Mouse (Mus musculus): ENCODE results near the gene Cnn1. TPM values are rescaled to one million over a fixed set of nuclear protein-coding genes. Genes with fewer than 3 reads are reported as not detected.

Gene Cnn1
- total RNA-seq (2014; rRNA removed) (0.40 and 0.52 TPM in 2 replicates), polyA plus RNA-seq (2015; fragmentation: Nextera tagmentation; extraction: Ambion mirVana) (0.66 and 1.1 TPM in 2 replicates)

DNA sequence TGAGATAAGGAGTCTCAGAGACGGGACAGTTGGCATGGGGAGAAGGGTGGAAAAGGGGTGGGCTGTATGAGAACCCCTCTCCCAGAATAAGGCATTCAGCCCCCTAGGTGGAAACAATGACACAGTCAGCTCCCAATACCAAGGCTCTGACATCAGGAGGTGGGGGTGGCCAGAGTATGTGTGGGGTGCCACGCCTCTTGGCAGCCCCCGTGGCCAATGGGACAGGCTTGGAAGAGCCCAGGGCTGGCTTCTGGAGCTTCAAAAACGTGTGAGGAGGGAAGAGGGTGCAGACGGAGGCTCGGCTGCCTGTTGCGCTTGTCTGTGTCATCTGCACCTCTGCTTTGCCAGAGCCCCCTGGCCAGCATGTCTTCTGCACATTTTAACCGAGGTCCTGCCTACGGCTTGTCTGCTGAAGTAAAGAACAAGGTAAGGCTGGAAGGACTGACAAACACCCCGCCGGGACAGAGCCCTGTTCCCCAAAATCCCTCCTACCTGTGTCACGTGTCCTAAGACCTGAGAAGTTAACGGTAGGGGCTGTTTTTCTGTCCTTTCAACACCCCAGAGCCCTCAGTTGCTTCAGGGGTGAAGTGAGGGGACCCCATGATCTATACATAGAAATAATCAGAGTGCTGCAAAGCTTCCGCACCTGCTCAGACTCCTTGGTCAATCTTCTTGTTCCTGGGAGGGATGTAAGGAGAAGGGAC lies at the start of gene Cnn1:
Gene Cnn1, plus strand, starts transcription at position 224 of the 704 bp plus-strand sequence.
- Histone ChIP-seq H3K27me3 (ENCODE audit: insufficient read depth, low read length) (peaks cover 13% of the 10 kb centered on the region), H3K9me3 (ENCODE audit: low read length) (no peaks in the 10 kb centered on the region), H3K4me2 (ENCODE audit: low read depth, low read length) (no peak within 1 kb of the TSS), H3K4me1 (ENCODE audit: insufficient read depth, low read length) (peaks cover 2% of the 10 kb centered on the region; the same call in 1 of the 2 replicates), H3K4me3 (ENCODE audit: low read length) (no peak within 1 kb of the TSS), H3K36me3 (ENCODE audit: insufficient read depth, low read length) (no peaks in the 10 kb centered on the region), H3K27ac (no peak within 1 kb of the TSS), H3K9ac (replicated peaks; ENCODE audit: low read length) (no peak within 1 kb of the TSS)
- TF ChIP-seq CTCF (IDR thresholded peaks at IDR 0.05; ENCODE audit: low read depth): no peak
- ATAC-seq (no peak), DNase-seq (ENCODE audit: low spot score) (no peak)
- 7% methylated on average over 14 of the region's 14 CpGs for WGBS

DNA sequence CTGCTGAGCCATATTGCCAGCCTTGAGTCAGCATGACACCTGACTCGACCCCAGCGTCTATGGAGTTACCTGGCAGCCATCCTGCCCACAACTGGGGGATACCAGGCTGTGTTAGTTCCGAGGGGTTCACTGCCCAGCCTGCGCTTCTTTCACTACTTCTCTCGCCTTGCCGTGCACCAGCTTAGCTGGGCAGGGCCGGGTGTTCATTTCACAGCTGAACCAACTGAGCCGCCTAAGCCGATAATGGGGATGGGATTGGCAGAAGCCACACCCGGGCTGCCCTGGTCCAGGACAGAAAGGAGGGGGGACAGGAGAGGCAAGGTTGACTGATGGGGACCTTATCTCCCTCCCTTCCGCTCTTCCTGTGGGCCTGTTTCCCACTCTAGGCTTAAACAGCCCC lies 49.7 kb upstream of the Cnn1 start:
- peaks cover 18% of the 10 kb centered on the region; the same call in 1 of the 2 replicates for H3K4me1 ChIP-seq (ENCODE audit: insufficient read depth, low read length)
- ATAC-seq: 0 out of 2 replicates have a peak, but pooled peaks have one; percentile 3
- 37% methylated on average over 11 of the region's 11 CpGs for WGBS
- peak overlapping the region; percentile 86 for H3K9ac ChIP-seq (replicated peaks; ENCODE audit: low read length)
- peak overlapping the region; percentile 96 for H3K27ac ChIP-seq
- TF ChIP-seq CTCF (IDR thresholded peaks at IDR 0.05; ENCODE audit: low read depth): no peak
- H3K4me3 ChIP-seq (ENCODE audit: low read length): peak overlapping the region; percentile 92
- peak overlapping the region; percentile 72 for H3K4me2 ChIP-seq (ENCODE audit: low read depth, low read length)
- H3K27me3 ChIP-seq (ENCODE audit: insufficient read depth, low read length): no peaks in the 10 kb centered on the region
- peak; percentile 53 for DNase-seq (ENCODE audit: low spot score)
- H3K36me3 ChIP-seq (ENCODE audit: insufficient read depth, low read length): no peaks in the 10 kb centered on the region
- H3K9me3 ChIP-seq (ENCODE audit: low read length): no peaks in the 10 kb centered on the region

DNA sequence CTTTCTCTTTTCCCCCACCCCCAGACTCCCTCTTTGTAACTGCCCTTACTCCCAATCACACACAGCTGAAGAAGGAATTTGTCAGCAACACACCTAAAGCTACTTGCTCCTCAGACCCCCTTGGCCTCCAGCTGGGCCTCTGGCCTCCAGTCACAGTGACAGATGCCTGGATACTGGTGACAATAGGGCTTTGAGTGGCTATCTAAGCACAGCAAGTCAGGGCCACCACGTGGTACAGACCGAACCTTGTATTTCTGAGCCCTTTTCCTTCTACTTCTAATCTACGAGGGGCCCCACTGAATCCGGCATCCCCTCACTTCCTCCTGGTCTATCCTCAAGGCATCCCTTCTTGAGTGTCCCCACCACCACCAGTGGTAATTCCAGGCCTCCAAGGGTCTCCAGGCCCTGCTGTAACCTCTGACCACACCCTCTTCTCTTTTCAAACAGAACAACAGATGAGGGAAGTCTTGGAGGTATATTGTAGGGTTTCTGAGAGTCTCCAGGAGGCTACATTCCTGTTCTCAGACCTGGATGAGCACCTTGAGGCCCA lies 49.2 kb upstream of the Cnn1 start:
- WGBS: 11% methylated on average over 4 of the region's 4 CpGs
- H3K27ac ChIP-seq: peak overlapping the region; percentile 96
- ATAC-seq (peak; percentile 7; the same call in 1 of the 2 replicates), DNase-seq (ENCODE audit: low spot score) (peak; percentile 58)
- H3K9ac ChIP-seq (replicated peaks; ENCODE audit: low read length): peak overlapping the region; percentile 86
- TF ChIP-seq CTCF (IDR thresholded peaks at IDR 0.05; ENCODE audit: low read depth): no peak
- H3K4me1 ChIP-seq (ENCODE audit: insufficient read depth, low read length): peaks cover 23% of the 10 kb centered on the region; the same call in 1 of the 2 replicates
- H3K4me2 ChIP-seq (ENCODE audit: low read depth, low read length): peak overlapping the region; percentile 72
- no peaks in the 10 kb centered on the region for H3K9me3 ChIP-seq (ENCODE audit: low read length)
- H3K36me3 ChIP-seq (ENCODE audit: insufficient read depth, low read length): no peaks in the 10 kb centered on the region
- H3K4me3 ChIP-seq (ENCODE audit: low read length): peak overlapping the region; percentile 92
- H3K27me3 ChIP-seq (ENCODE audit: insufficient read depth, low read length): no peaks in the 10 kb centered on the region

DNA sequence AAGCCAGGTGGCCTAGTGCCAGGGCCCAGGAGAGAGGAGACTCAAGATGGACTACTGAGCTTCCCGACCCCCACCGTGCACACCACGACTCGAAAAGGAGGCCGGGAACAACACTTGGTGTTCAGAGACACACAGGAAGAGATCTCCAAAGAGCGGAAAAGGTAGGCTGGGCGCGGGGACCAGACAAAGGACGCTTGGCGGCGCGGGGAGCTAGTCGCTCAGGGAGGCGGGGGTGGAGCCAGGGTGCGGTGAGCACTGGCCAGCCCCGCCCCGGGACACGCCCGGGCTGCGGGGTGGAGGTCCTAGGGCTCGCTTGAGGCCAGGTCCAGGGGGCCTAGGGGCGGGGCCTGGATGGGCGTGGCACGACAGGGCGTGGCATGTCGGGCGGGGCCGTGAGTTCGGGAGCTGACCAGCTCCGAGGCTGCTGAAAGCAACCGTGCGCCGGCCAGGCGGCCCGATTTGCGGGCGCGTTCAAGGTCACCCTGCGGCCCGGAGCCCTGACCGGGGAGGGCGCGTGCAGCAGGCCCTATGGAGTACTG lies 48.6 kb upstream of the Cnn1 start:
- Histone ChIP-seq H3K4me2 (ENCODE audit: low read depth, low read length) (peak overlapping the region; percentile 72), H3K9ac (replicated peaks; ENCODE audit: low read length) (peak overlapping the region; percentile 86), H3K4me1 (ENCODE audit: insufficient read depth, low read length) (peaks cover 23% of the 10 kb centered on the region; the same call in 1 of the 2 replicates), H3K27me3 (ENCODE audit: insufficient read depth, low read length) (no peaks in the 10 kb centered on the region), H3K9me3 (ENCODE audit: low read length) (no peaks in the 10 kb centered on the region), H3K36me3 (ENCODE audit: insufficient read depth, low read length) (no peaks in the 10 kb centered on the region), H3K4me3 (ENCODE audit: low read length) (peak overlapping the region; percentile 92), H3K27ac (peak overlapping the region; percentile 96)
- DNase-seq (ENCODE audit: low spot score) (peak; percentile 73), ATAC-seq (peak; percentile 11; the same call in 1 of the 2 replicates)
- under 1% methylated on average over 27 of the region's 43 CpGs for WGBS
- no peak for TF ChIP-seq CTCF (IDR thresholded peaks at IDR 0.05; ENCODE audit: low read depth)

DNA sequence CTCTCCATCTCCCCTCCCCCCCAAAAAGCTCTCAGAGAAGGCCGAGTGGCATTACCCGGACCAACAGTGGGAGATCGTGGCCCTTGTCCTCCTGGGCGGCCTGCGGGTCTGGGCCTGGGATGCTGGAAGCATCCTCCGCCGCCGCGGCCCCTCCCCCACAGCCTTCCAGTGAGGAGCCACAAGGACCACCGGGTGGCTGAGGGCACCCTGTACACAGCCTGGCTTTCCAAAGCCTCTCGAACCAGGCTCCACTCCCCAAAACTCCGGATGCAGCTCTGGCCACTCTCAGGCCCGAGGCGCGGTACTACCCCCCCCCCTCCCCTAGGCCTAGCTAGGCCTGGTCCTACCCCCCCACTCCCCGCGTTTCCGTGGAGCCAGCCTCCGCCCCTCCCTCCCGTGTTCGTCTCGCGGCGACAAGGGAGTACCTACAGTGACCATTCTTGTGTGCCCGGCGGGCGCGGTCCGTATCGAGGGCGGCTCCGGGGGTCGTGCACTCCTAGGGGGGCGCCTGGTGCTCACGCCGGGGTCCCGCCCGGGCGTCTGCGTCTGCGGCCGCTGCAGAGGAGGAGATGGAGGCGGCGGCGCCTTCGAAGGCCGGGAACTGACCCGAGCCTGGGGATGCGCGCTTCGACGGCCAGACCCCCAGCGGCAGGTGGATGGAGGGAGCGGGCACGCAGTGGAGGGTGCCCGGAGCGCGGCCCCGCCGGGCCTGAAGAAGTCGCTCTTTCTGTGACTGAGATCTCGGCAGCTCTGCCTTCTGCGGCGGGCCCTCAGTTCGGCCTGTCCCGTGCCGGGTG lies 47.7 kb upstream of the Cnn1 start:
- Histone ChIP-seq H3K4me3 (ENCODE audit: low read length) (peak overlapping the region; percentile 92), H3K36me3 (ENCODE audit: insufficient read depth, low read length) (no peaks in the 10 kb centered on the region), H3K27ac (peak overlapping the region; percentile 96), H3K9me3 (ENCODE audit: low read length) (no peaks in the 10 kb centered on the region), H3K9ac (replicated peaks; ENCODE audit: low read length) (peak overlapping the region; percentile 86), H3K27me3 (ENCODE audit: insufficient read depth, low read length) (no peaks in the 10 kb centered on the region), H3K4me1 (ENCODE audit: insufficient read depth, low read length) (peaks cover 23% of the 10 kb centered on the region; the same call in 1 of the 2 replicates), H3K4me2 (ENCODE audit: low read depth, low read length) (peak overlapping the region; percentile 72)
- DNase-seq (ENCODE audit: low spot score) (peak; percentile 58), ATAC-seq (peak; percentile 33)
- under 1% methylated on average over 53 of the region's 67 CpGs for WGBS
- no peak for TF ChIP-seq CTCF (IDR thresholded peaks at IDR 0.05; ENCODE audit: low read depth)

DNA sequence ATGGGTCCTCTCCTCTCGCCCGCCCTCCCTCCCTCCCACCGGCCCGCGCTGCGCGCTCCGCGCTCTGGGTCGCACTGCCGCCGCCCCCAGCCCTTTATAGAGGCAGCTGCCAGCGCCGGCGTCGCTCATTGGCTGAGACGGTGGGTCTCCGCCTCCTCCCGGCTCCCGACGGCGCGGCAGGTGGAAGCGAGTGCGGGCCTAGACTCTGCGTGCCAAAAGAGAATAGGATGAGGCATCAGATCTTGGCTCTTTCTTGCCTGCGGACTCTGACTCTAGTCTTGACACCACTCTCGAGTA lies 47.1 kb upstream of the Cnn1 start, which contains the start of gene Elavl3:
Gene Elavl3, minus strand, starts transcription at position 66 of the 297 bp plus-strand sequence.
- Histone ChIP-seq H3K27ac (peak within 1 kb of the TSS; percentile 96), H3K36me3 (ENCODE audit: insufficient read depth, low read length) (no peaks in the 10 kb centered on the region; the same call in 1 of the 2 replicates), H3K27me3 (ENCODE audit: insufficient read depth, low read length) (no peaks in the 10 kb centered on the region), H3K9ac (replicated peaks; ENCODE audit: low read length) (peak within 1 kb of the TSS; percentile 86), H3K9me3 (ENCODE audit: low read length) (no peaks in the 10 kb centered on the region), H3K4me1 (ENCODE audit: insufficient read depth, low read length) (peaks cover 23% of the 10 kb centered on the region; the same call in 1 of the 2 replicates), H3K4me3 (ENCODE audit: low read length) (peak within 1 kb of the TSS; percentile 92), H3K4me2 (ENCODE audit: low read depth, low read length) (peak within 1 kb of the TSS; percentile 72)
- no peak; the same call in 1 of the 2 replicates for TF ChIP-seq CTCF (IDR thresholded peaks at IDR 0.05; ENCODE audit: low read depth)
- under 1% methylated on average over 21 of the region's 28 CpGs for WGBS
- ATAC-seq (peak; percentile 73), DNase-seq (ENCODE audit: low spot score) (peak; percentile 94)

Measured in hindbrain, postnatal 0 days (tissue).